Comparison of ENCODE assay signal across 23 mouse cellular contexts in the genomic region with DNA sequence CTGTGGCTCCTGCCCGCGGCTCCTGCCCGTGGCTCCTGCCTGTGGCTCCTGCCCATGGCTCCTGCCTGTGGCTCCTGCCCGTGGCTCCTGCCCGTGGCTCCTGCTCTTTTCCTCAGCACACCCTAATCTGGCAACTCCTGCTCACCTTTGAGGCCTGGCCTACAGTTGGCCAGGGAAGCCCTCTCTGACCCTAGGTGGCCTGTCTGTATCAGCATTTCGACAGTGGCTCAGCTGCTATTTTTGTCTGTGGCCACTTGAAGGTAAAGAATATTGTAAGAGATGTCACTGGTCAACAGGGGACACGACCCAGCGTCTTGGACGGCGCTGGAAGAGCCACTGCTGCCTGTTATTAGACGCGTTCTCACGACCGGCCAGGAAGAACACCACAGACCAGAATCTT. TPM values are rescaled to one million over a fixed set of nuclear protein-coding genes. Genes with fewer than 3 reads are reported as not detected.
DNase-seq lines count a peak whose midpoint lies in the region; ATAC-seq and TF ChIP-seq lines count a peak whose summit lies in the region.
"Had no signal": no experiment of that assay in that cellular context is flagged by ENCODE, and none has a peak within 500 bp of the region (broad histone marks: within the 10 kb centered on the region; RNA-seq: fewer than 3 reads in every experiment).

No protein-coding gene starts in this region.

- H3K9ac ChIP-seq in neural tube, embryonic 13.5 days: no peak overlapping the region
- no peak overlapping the region for H3K9ac ChIP-seq in neural tube, embryonic 15.5 days (replicated peaks)
- H3K9ac ChIP-seq in heart, postnatal 0 days (replicated peaks; ENCODE audit: low read depth, low read length): 0 out of 2 replicates have a peak overlapping the region, but pooled peaks have one; percentile 7
- H3K9ac ChIP-seq: embryonic facial prominence, embryonic 13.5 days; forebrain, embryonic 13.5 days; midbrain, embryonic 12.5 days had no signal

- ATAC-seq in neural tube, embryonic 13.5 days (ENCODE audit: low read depth): no peak
- ATAC-seq in neural tube, embryonic 15.5 days (ENCODE audit: low FRiP score): no peak
- peak; percentile 60 for ATAC-seq in heart, postnatal 0 days (ENCODE audit: insufficient read depth, low read depth)
- ATAC-seq: activated CD4-positive, CD25-positive, alpha-beta regulatory T cell, adult 4 months; forebrain, embryonic 13.5 days; hindbrain, embryonic 16.5 days; intestine, embryonic 16.5 days; lung, postnatal 0 days had no signal

- H3K4me2 ChIP-seq in neural tube, embryonic 13.5 days: no peak overlapping the region
- no peak overlapping the region for H3K4me2 ChIP-seq in neural tube, embryonic 15.5 days
- H3K4me2 ChIP-seq in heart, postnatal 0 days (ENCODE audit: low read depth, low read length): no peak overlapping the region
- H3K4me2 ChIP-seq: embryonic facial prominence, embryonic 13.5 days; forebrain, embryonic 13.5 days; midbrain, embryonic 12.5 days had no signal

- TF ChIP-seq CTCF in heart, postnatal 0 days (IDR thresholded peaks at IDR 0.05; ENCODE audit: low read depth): no peak

- H3K27me3 ChIP-seq in neural tube, embryonic 13.5 days: no peaks in the 10 kb centered on the region
- H3K27me3 ChIP-seq in neural tube, embryonic 15.5 days (replicated peaks): no peaks in the 10 kb centered on the region
- H3K27me3 ChIP-seq in heart, postnatal 0 days (ENCODE audit: control insufficient read depth, insufficient read depth, low read length): no peaks in the 10 kb centered on the region
- H3K27me3 ChIP-seq: embryonic facial prominence, embryonic 13.5 days; forebrain, embryonic 13.5 days; midbrain, embryonic 12.5 days had no signal

- H3K27ac ChIP-seq in neural tube, embryonic 13.5 days (replicated peaks): peak overlapping the region; percentile 46; the same call in 1 of the 2 replicates
- H3K27ac ChIP-seq in neural tube, embryonic 15.5 days (replicated peaks): no peak overlapping the region
- H3K27ac ChIP-seq in heart, postnatal 0 days (ENCODE audit: low read depth): peak overlapping the region; percentile 89
- H3K27ac ChIP-seq: embryonic facial prominence, embryonic 13.5 days; forebrain, embryonic 13.5 days; midbrain, embryonic 12.5 days had no signal

- H3K36me3 ChIP-seq in neural tube, embryonic 13.5 days: peaks cover 13% of the 10 kb centered on the region
- H3K36me3 ChIP-seq in neural tube, embryonic 15.5 days: no peaks in the 10 kb centered on the region; the same call in 1 of the 2 replicates
- 0 out of 2 replicates have a peak, but pooled peaks cover 4% of the 10 kb centered on the region for H3K36me3 ChIP-seq in heart, postnatal 0 days (replicated peaks; ENCODE audit: control insufficient read depth, insufficient read depth, low read length)

- WGBS in neural tube, embryonic 13.5 days: 96% methylated on average over 14 of the region's 14 CpGs
- 98% methylated on average over 14 of the region's 14 CpGs for WGBS in neural tube, embryonic 15.5 days
- 61% methylated on average over 14 of the region's 14 CpGs for WGBS in heart, postnatal 0 days

- H3K9me3 ChIP-seq in neural tube, embryonic 13.5 days: no peaks in the 10 kb centered on the region
- H3K9me3 ChIP-seq in neural tube, embryonic 15.5 days (replicated peaks): no peaks in the 10 kb centered on the region
- H3K9me3 ChIP-seq in heart, postnatal 0 days (replicated peaks; ENCODE audit: control insufficient read depth, low read length): no peaks in the 10 kb centered on the region
- H3K9me3 ChIP-seq: embryonic facial prominence, embryonic 13.5 days; forebrain, embryonic 13.5 days; midbrain, embryonic 12.5 days had no signal

- peak; percentile 62 for DNase-seq in gastrocnemius, postnatal 25 days
- DNase-seq in gastrocnemius, adult 18-20 months (ENCODE audit: low spot score): no peak
- DNase-seq in heart, postnatal 0 days (ENCODE audit: low spot score): no peak
- no peak for DNase-seq in right cerebral cortex, postnatal 25 days
- no peak for DNase-seq in layer of hippocampus, postnatal 10 days (ENCODE audit: low spot score in 2 of 2)
- DNase-seq: adrenal gland, postnatal 10 days; cerebellum, adult 18-20 months; cerebellum, postnatal 25 days; embryo, embryonic 11 days; gastrocnemius, postnatal 10 days; kidney, adult 9 months; kidney, postnatal 14 days; spleen, adult 18-20 months had no signal

- peaks cover 23% of the 10 kb centered on the region for H3K4me1 ChIP-seq in neural tube, embryonic 13.5 days (replicated peaks)
- H3K4me1 ChIP-seq in neural tube, embryonic 15.5 days: peaks cover 20% of the 10 kb centered on the region
- H3K4me1 ChIP-seq in heart, postnatal 0 days (ENCODE audit: control insufficient read depth, insufficient read depth): peaks cover 25% of the 10 kb centered on the region

- H3K4me3 ChIP-seq in neural tube, embryonic 13.5 days: no peak overlapping the region
- H3K4me3 ChIP-seq in neural tube, embryonic 15.5 days (replicated peaks): no peak overlapping the region
- no peak overlapping the region for H3K4me3 ChIP-seq in heart, postnatal 0 days (ENCODE audit: low read depth, low read length)
- H3K4me3 ChIP-seq: embryonic facial prominence, embryonic 13.5 days; erythroblast, embryonic 14.5 days; forebrain, embryonic 13.5 days; midbrain, embryonic 12.5 days had no signal

- TF ChIP-seq EP300 in heart, postnatal 0 days (IDR thresholded peaks at IDR 0.05; ENCODE audit: low read depth): 0 out of 2 replicates have a peak, but pooled peaks have one; percentile 18

RNA-seq across cellular contexts. Expression of a gene that starts 24.7 kb away (rescaled TPM):
- total RNA-seq in gastrocnemius, postnatal 25 days (2021): 100 to 1,000 TPM; 180 to 193 TPM
- total RNA-seq in gastrocnemius, adult 18-20 months (2021): 100 to 1,000 TPM; 172 to 191 TPM
- 43.4 and 44.3 TPM in 2 replicates for polyA plus RNA-seq in neural tube, embryonic 13.5 days (2015; fragmentation: Nextera tagmentation; extraction: Ambion mirVana)
- polyA plus RNA-seq in neural tube, embryonic 15.5 days (2015; fragmentation: Nextera tagmentation; extraction: Ambion mirVana): 50.9 and 52.9 TPM in 2 replicates
- total RNA-seq in heart, postnatal 0 days (2014; rRNA removed; ENCODE audit: low replicate concordance): 113 and 120 TPM in 2 replicates
- polyA plus RNA-seq in heart, postnatal 0 days (2015; fragmentation: Nextera tagmentation; extraction: Ambion mirVana): 53.5 and 59.3 TPM in 2 replicates
- 100 to 1,000 TPM; 207 to 210 TPM for total RNA-seq in layer of hippocampus, postnatal 10 days (2021)

RNA-seq across cellular contexts. Expression of a gene that starts 45.0 kb away (rescaled TPM):
- under 1 TPM; 0.18 to 0.29 TPM for total RNA-seq in gastrocnemius, postnatal 25 days (2021)
- total RNA-seq in gastrocnemius, adult 18-20 months (2021): under 1 TPM; 0.07 TPM
- polyA plus RNA-seq in neural tube, embryonic 13.5 days (2015; fragmentation: Nextera tagmentation; extraction: Ambion mirVana): 115 and 160 TPM in 2 replicates
- polyA plus RNA-seq in neural tube, embryonic 15.5 days (2015; fragmentation: Nextera tagmentation; extraction: Ambion mirVana): 62.5 and 71.2 TPM in 2 replicates
- total RNA-seq in heart, postnatal 0 days (2014; rRNA removed; ENCODE audit: low replicate concordance): 1.3 and 1.5 TPM in 2 replicates
- 64.3 and 66.7 TPM in 2 replicates for polyA plus RNA-seq in heart, postnatal 0 days (2015; fragmentation: Nextera tagmentation; extraction: Ambion mirVana)
- total RNA-seq in layer of hippocampus, postnatal 10 days (2021): 1 to 10 TPM; 7.7 to 9.6 TPM
